Mouse (Mus musculus) liver, embryonic 11.5 days (tissue): ENCODE results near the gene Samd4b. TPM values are rescaled to one million over a fixed set of nuclear protein-coding genes. Genes with fewer than 3 reads are reported as not detected.
"Not testable (repeated sequence)": the region's sequence is repeated elsewhere in the genome, so short reads cannot be mapped to it uniquely, and the experiment has no call there.

Source experiments
- ATAC-seq: fragments of 200-750 bp; cut with Nextera tagmentation; replicated peaks from 2 replicates; pipeline ENCODE4 v1.8.0; 2017; ENCODE audit warnings: moderate number of reproducible peaks, mild to moderate bottlenecking, moderate TSS enrichment, moderate library complexity; ENCODE audit not compliant: low FRiP score
- DNase-seq: peaks from one replicate; pipeline ENCODE4 v3.0.0-alpha.2; 2017; ENCODE audit warnings: low spot score
- H3K27ac ChIP-seq: fragments of 300-500 bp; sonication (generic); 2 replicates; pipeline ENCODE4 v1.5.1; 2014; ENCODE audit warnings: mild to moderate bottlenecking, low read depth, low read length, control low read depth
- H3K27me3 ChIP-seq: fragments of 300-500 bp; sonication (generic); replicated peaks from 2 replicates; pipeline ENCODE4 v1.6.1; 2014; ENCODE audit warnings: low read length, mixed read lengths; ENCODE audit not compliant: control insufficient read depth, insufficient read depth
- H3K36me3 ChIP-seq: fragments of 300-500 bp; sonication (generic); 2 replicates; pipeline ENCODE4 v1.6.1; 2014; ENCODE audit warnings: mild to moderate bottlenecking, low read length, moderate library complexity, mixed read lengths; ENCODE audit not compliant: control insufficient read depth, insufficient read depth
- H3K4me1 ChIP-seq: fragments of 300-500 bp; sonication (generic); replicated peaks from 2 replicates; pipeline ENCODE4 v1.6.1; 2014; ENCODE audit warnings: low read length, mixed read lengths; ENCODE audit not compliant: control insufficient read depth, insufficient read depth
- H3K4me2 ChIP-seq: fragments of 300-500 bp; sonication (generic); 2 replicates; pipeline ENCODE4 v1.6.1; 2014; ENCODE audit warnings: mild to moderate bottlenecking, control low read depth, moderate library complexity
- H3K4me3 ChIP-seq: fragments of 300-500 bp; sonication (generic); 2 replicates; pipeline ENCODE4 v1.5.1; 2014; ENCODE audit warnings: low read depth, low read length, control low read depth
- H3K9ac ChIP-seq: fragments of 300-500 bp; sonication (generic); 2 replicates; pipeline ENCODE4 v1.6.1; 2014; ENCODE audit warnings: low read depth, low read length, control low read depth
- H3K9me3 ChIP-seq: fragments of 300-500 bp; sonication (generic); 2 replicates; pipeline ENCODE4 v1.6.1; 2016; ENCODE audit warnings: low read length, inconsistent platforms, mixed read lengths; ENCODE audit not compliant: control insufficient read depth
- WGBS: fragments of 180-500 bp; shearing (Covaris S2); extraction: QIAGEN DNeasy Blood & Tissue Kit; methylation state at CpG from one replicate; pipeline ENCODE4 v1.1.7; 2014; 5-methylcytosine and 5-hydroxymethylcytosine counted together
- polyA plus RNA-seq: library from polyadenylated mRNA; unstranded; fragments of >200 nt; fragmentation: Nextera tagmentation; extraction: Ambion mirVana; gene quantifications from 2 replicates; pipeline ENCODE4 v1.2.1, GENCODE M21; 2014

Gene Samd4b
- polyA plus RNA-seq, 1 experiment from 2014 or later, result 18.6 TPM

GRCm38 (mm10) chr7:28624791-28625190, 26.8 kb upstream of the Samd4b start:
- H3K9me3 ChIP-seq, result no peaks in the 10 kb centered on the region
- no peak overlapping the region for H3K9ac ChIP-seq
- no peaks in the 10 kb centered on the region for H3K4me1 ChIP-seq
- H3K27me3 ChIP-seq, result peaks cover 11% of the 10 kb centered on the region
- no peak overlapping the region for H3K27ac ChIP-seq
- no peak overlapping the region for H3K4me3 ChIP-seq
- ATAC-seq, result no peak
- no peaks in the 10 kb centered on the region for H3K36me3 ChIP-seq
- H3K4me2 ChIP-seq, result no peak overlapping the region
- no peak for DNase-seq
- 76% methylated on average over 5 of the region's 5 CpGs for WGBS

- WGBS, result 60% methylated on average over 9 of the region's 9 CpGs
- no peak for DNase-seq
These were observed 21.3 kb upstream of the Samd4b start for GRCm38 (mm10) chr7:28619098-28619715.

GRCm38 (mm10) chr7:28605951-28606350, 8.0 kb upstream of the Samd4b start:
- Histone ChIP-seq H3K9me3 (no peaks in the 10 kb centered on the region), H3K27ac (no peak overlapping the region), H3K4me1 (no peaks in the 10 kb centered on the region; the same call in 1 of the 2 replicates), H3K4me3 (no peak overlapping the region), H3K4me2 (no peak overlapping the region), H3K9ac (no peak overlapping the region), H3K27me3 (no peaks in the 10 kb centered on the region), H3K36me3 (no peaks in the 10 kb centered on the region)
- DNase-seq, result no peak
- WGBS, result 79% methylated on average over 8 of the region's 8 CpGs
- no peak for ATAC-seq

More at GRCm38 (mm10) chr7:28619098-28619715, 21.3 kb upstream of the Samd4b start:
- no peak overlapping the region for H3K4me3 ChIP-seq
- H3K36me3 ChIP-seq, result no peaks in the 10 kb centered on the region
- no peak for ATAC-seq
- H3K4me1 ChIP-seq, result no peaks in the 10 kb centered on the region
- H3K27me3 ChIP-seq, result no peaks in the 10 kb centered on the region
- H3K27ac ChIP-seq, result no peak overlapping the region
- no peak overlapping the region for H3K9ac ChIP-seq
- H3K9me3 ChIP-seq, result no peaks in the 10 kb centered on the region
- H3K4me2 ChIP-seq, result no peak overlapping the region

GRCm38 (mm10) chr7:28603788-28604187, 5.8 kb upstream of the Samd4b start:
- not testable (repeated sequence) for ATAC-seq, H3K4me2 ChIP-seq, DNase-seq, H3K4me3 ChIP-seq, H3K9me3 ChIP-seq, H3K4me1 ChIP-seq, H3K36me3 ChIP-seq, H3K9ac ChIP-seq, H3K27ac ChIP-seq, H3K27me3 ChIP-seq
- 70% methylated on average over 2 of the region's 2 CpGs for WGBS

DNA sequence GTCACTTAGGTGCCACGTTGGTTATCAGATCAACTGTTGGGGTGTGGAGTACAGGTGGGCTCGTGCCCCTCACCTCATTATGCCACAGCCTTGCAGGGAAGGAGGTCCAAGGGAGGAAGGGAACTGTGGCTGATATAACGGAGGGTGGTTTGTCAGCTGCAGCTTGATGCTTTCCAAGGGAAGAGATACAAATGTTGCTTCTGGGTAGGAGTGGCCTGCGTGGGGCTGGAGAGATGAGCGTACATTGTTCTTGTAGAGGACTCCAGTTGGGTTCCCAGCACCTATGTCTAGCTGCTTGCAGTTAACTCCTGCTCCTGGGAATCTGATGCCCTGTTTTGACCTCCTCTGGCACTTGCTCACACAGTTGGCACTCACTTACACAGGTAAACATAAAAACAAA, 5.2 kb upstream of the Samd4b start:
- H3K4me3 ChIP-seq, result no peak overlapping the region
- no peak overlapping the region for H3K27ac ChIP-seq
- no peaks in the 10 kb centered on the region; the same call in 1 of the 2 replicates for H3K4me1 ChIP-seq
- H3K4me2 ChIP-seq, result no peak overlapping the region
- no peak for DNase-seq
- 68% methylated on average over 5 of the region's 5 CpGs for WGBS
- no peaks in the 10 kb centered on the region for H3K9me3 ChIP-seq
- H3K36me3 ChIP-seq, result no peaks in the 10 kb centered on the region
- no peaks in the 10 kb centered on the region for H3K27me3 ChIP-seq
- ATAC-seq, result no peak
- H3K9ac ChIP-seq, result no peak overlapping the region

DNA sequence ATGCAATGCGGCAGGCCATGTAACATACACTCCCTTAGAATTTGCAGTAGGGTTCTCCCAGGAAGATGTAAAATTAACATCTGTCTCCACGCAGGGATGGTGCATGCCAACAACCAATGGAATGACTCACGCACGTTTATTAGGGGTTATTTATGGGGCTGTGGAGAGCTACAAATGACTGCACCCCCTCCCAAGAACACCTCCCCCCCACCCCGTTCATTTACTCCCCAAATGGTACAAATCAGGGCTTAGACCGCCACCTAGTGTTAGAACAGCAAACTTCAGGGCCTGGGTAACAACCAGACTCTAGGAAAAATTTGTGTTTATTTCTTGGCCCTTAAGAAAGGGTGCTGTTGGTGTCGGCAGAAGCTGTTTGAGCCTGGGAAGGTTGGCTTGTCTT, 3.7 kb upstream of the Samd4b start:
- Histone ChIP-seq H3K4me2 (no peak overlapping the region), H3K36me3 (no peaks in the 10 kb centered on the region), H3K4me1 (peaks cover 6% of the 10 kb centered on the region), H3K27me3 (no peaks in the 10 kb centered on the region), H3K4me3 (no peak overlapping the region), H3K9ac (no peak overlapping the region), H3K27ac (no peak overlapping the region), H3K9me3 (no peaks in the 10 kb centered on the region)
- ATAC-seq (no peak), DNase-seq (no peak)
- WGBS, result 23% methylated on average over 7 of the region's 7 CpGs

- Histone ChIP-seq H3K4me3 (no peak overlapping the region), H3K4me1 (peaks cover 13% of the 10 kb centered on the region), H3K27ac (no peak overlapping the region), H3K9ac (no peak overlapping the region), H3K9me3 (no peaks in the 10 kb centered on the region), H3K4me2 (no peak overlapping the region), H3K27me3 (no peaks in the 10 kb centered on the region), H3K36me3 (no peaks in the 10 kb centered on the region)
- DNase-seq, result no peak
- WGBS, result 11% methylated on average over 11 of the region's 11 CpGs
- ATAC-seq, result no peak
These were observed 3.1 kb upstream of the Samd4b start for GRCm38 (mm10) chr7:28601029-28601428.

DNA sequence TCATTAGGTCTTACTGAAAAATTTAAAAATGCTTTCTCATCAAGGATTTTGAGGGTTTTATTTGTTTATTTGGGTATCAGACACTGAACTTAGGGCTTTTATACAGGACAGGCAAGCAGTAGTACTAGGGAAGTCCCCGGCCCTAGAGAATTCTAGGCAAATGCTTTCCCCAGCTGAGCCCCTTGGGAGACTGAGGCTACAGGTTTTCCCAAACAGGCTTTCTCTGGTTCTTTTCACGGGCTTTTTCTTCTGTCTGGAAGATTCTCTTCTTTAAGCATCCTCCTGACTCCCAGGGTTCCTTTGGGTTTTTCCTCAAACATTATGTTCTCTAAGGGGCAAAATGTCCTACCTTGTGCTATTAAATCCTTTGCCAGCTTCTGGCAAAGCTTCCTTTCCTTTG, 1.0 kb upstream of the Samd4b start:
- H3K4me3 ChIP-seq, result no peak overlapping the region
- no peaks in the 10 kb centered on the region for H3K9me3 ChIP-seq
- H3K4me1 ChIP-seq, result peaks cover 32% of the 10 kb centered on the region
- H3K9ac ChIP-seq, result no peak overlapping the region
- no peak overlapping the region for H3K27ac ChIP-seq
- no peak overlapping the region for H3K4me2 ChIP-seq
- no peaks in the 10 kb centered on the region for H3K27me3 ChIP-seq
- no peak for DNase-seq
- WGBS, result 69% methylated on average over 2 of the region's 2 CpGs
- H3K36me3 ChIP-seq, result peaks cover 5% of the 10 kb centered on the region; the same call in 1 of the 2 replicates
- ATAC-seq, result no peak

- Histone ChIP-seq H3K9me3 (no peaks in the 10 kb centered on the region), H3K9ac (peak overlapping the region; percentile 79), H3K27me3 (no peaks in the 10 kb centered on the region), H3K27ac (peak overlapping the region; percentile 89), H3K4me3 (peak overlapping the region; percentile 82), H3K4me2 (peak overlapping the region; percentile 88), H3K4me1 (peaks cover 50% of the 10 kb centered on the region), H3K36me3 (peaks cover 7% of the 10 kb centered on the region; the same call in 1 of the 2 replicates)
- DNase-seq (no peak), ATAC-seq (no peak)
- WGBS, result 9% methylated on average over 9 of the region's 9 CpGs
These were observed 720 bp downstream of the Samd4b start for GRCm38 (mm10) chr7:28597277-28597570.
